Mouse (Mus musculus) cerebellum, adult 18-20 months (tissue): ENCODE results near the gene Shoc2.
A peak's percentile ranks its signal among the peaks of the same experiment; 100 is the strongest.
"Not testable (repeated sequence)": the region's sequence is repeated elsewhere in the genome, so short reads cannot be mapped to it uniquely, and the experiment has no call there.

ENCODE experiments used
- DNase-seq, 2 experiments: peaks; one replicate each; pipeline ENCODE4 v3.0.0; 2021

The Shoc2 gene

GRCm38 (mm10) chr19:53943802-53944785, at the start of gene Shoc2, which contains the start of gene Bbip1:
Shoc2 (plus strand) TSS chr19:53944306.
Bbip1 (minus strand) TSS chr19:53944627.
- peak; percentile 98 to 100 for DNase-seq

GRCm38 (mm10) chr19:53894538-53895121, 49.5 kb upstream of the Shoc2 start:
- no peak for DNase-seq

- no peak for DNase-seq
These were observed 46.1 kb upstream of the Shoc2 start for GRCm38 (mm10) chr19:53898046-53898445.

GRCm38 (mm10) chr19:53898498-53898897, 45.6 kb upstream of the Shoc2 start:
- DNase-seq, result no peak

- no peak for DNase-seq
These were observed 44.9 kb upstream of the Shoc2 start for GRCm38 (mm10) chr19:53898970-53899900.

GRCm38 (mm10) chr19:53899941-53900610, 44.0 kb upstream of the Shoc2 start:
- DNase-seq, result no peak

GRCm38 (mm10) chr19:53901931-53902738, 42.0 kb upstream of the Shoc2 start:
- DNase-seq, result peak in 1 of 2 experiments; percentile 18

- DNase-seq, result peak; percentile 94 to 97
These were observed 41.2 kb upstream of the Shoc2 start for GRCm38 (mm10) chr19:53902739-53903487.

GRCm38 (mm10) chr19:53903507-53904321, 40.4 kb upstream of the Shoc2 start:
- peak; percentile 48 to 69 for DNase-seq

- no peak for DNase-seq
These were observed 39.1 kb upstream of the Shoc2 start for GRCm38 (mm10) chr19:53904833-53905480.

- no peak for DNase-seq
These were observed 37.9 kb upstream of the Shoc2 start for GRCm38 (mm10) chr19:53906033-53906702.

- not testable (repeated sequence) for DNase-seq
These were observed 37.4 kb upstream of the Shoc2 start for GRCm38 (mm10) chr19:53906703-53907070.

GRCm38 (mm10) chr19:53914950-53915349, 29.2 kb upstream of the Shoc2 start:
- no peak for DNase-seq

GRCm38 (mm10) chr19:53919541-53919940, 24.6 kb upstream of the Shoc2 start:
- no peak for DNase-seq

GRCm38 (mm10) chr19:53921996-53922395, 22.1 kb upstream of the Shoc2 start:
- not testable (repeated sequence) for DNase-seq

GRCm38 (mm10) chr19:53925338-53925751, 18.8 kb upstream of the Shoc2 start:
- DNase-seq, result peak in 1 of 2 experiments; percentile 23

GRCm38 (mm10) chr19:53926705-53927104, 17.4 kb upstream of the Shoc2 start:
- no peak for DNase-seq

GRCm38 (mm10) chr19:53929218-53929617, 14.9 kb upstream of the Shoc2 start:
- DNase-seq, result no peak
